Mouse (Mus musculus) MEL (cell line): ENCODE data around the gene Jade2.

Source experiments
- CHD2 ChIP-seq: IDR thresholded peaks from 2 replicates; pipeline ENCODE4 v1.6.1; 2011; ENCODE audit warnings: low read length, improper control_type of control experiment
- CTCF ChIP-seq, 3 experiments: IDR thresholded peaks in 2 of 3; conservative IDR thresholded peaks in 1 of 3; 2 replicates each; pipeline ENCODE4 v1.5.1; 2011 to 2012; ENCODE audit warnings: low read length in 3 of 3, low read depth in 2 of 3, mild to moderate bottlenecking in 2 of 3, improper control_type of control experiment in 1 of 3, inconsistent platforms in 1 of 3, mixed read lengths in 1 of 3, moderate library complexity in 1 of 3; ENCODE audit not compliant: control insufficient read depth in 1 of 3, insufficient read depth in 1 of 3, poor library complexity in 1 of 3, severe bottlenecking in 1 of 3
- E2F4 ChIP-seq: IDR thresholded peaks from 2 replicates; pipeline ENCODE4 v1.6.1; 2011; ENCODE audit warnings: low read depth, low read length, improper control_type of control experiment, borderline replicate concordance
- EP300 ChIP-seq, 2 experiments: IDR thresholded peaks; 2 replicates each; pipeline ENCODE4 v1.6.1; 2011; ENCODE audit warnings: improper control_type of control experiment in 2 of 2, low read length in 2 of 2, low read depth in 1 of 2, mild to moderate bottlenecking in 1 of 2
- MAFK ChIP-seq: IDR thresholded peaks from 2 replicates; pipeline ENCODE4 v1.6.1; 2011; ENCODE audit warnings: low read depth, mild to moderate bottlenecking, low read length, improper control_type of control experiment, borderline replicate concordance
- MEF2A ChIP-seq: IDR thresholded peaks from 2 replicates; pipeline ENCODE4 v1.6.1; 2014; ENCODE audit warnings: low read depth, mild to moderate bottlenecking, inconsistent platforms, low read length, improper control_type of control experiment; ENCODE audit not compliant: poor library complexity, insufficient replicate concordance, severe bottlenecking; ENCODE audit errors: extremely low read depth
- MYC ChIP-seq: IDR thresholded peaks from 2 replicates; pipeline ENCODE4 v1.6.1; 2011; ENCODE audit warnings: low read depth, mild to moderate bottlenecking, low read length, improper control_type of control experiment, moderate library complexity
- POLR2A ChIP-seq, 2 experiments: IDR thresholded peaks; 2 replicates each; pipeline ENCODE4 v1.6.1; 2011 to 2012; ENCODE audit warnings: low read length in 2 of 2, mild to moderate bottlenecking in 2 of 2, control low read depth in 1 of 2, improper control_type of control experiment in 1 of 2, low read depth in 1 of 2, moderate library complexity in 1 of 2; ENCODE audit not compliant: control insufficient read depth in 1 of 2, insufficient read depth in 1 of 2, poor library complexity in 1 of 2
- TCF12 ChIP-seq: IDR thresholded peaks from 2 replicates; pipeline ENCODE4 v1.6.1; 2014; ENCODE audit warnings: low read depth, mild to moderate bottlenecking, inconsistent platforms, low read length, improper control_type of control experiment, moderate library complexity
- USF2 ChIP-seq, 2 experiments: IDR thresholded peaks; 2 replicates each; pipeline ENCODE4 v1.6.1; 2011 to 2012; ENCODE audit warnings: improper control_type of control experiment in 2 of 2, low read length in 2 of 2, borderline replicate concordance in 1 of 2, inconsistent platforms in 1 of 2, low read depth in 1 of 2, mild to moderate bottlenecking in 1 of 2; ENCODE audit not compliant: insufficient read depth in 1 of 2

DNA sequence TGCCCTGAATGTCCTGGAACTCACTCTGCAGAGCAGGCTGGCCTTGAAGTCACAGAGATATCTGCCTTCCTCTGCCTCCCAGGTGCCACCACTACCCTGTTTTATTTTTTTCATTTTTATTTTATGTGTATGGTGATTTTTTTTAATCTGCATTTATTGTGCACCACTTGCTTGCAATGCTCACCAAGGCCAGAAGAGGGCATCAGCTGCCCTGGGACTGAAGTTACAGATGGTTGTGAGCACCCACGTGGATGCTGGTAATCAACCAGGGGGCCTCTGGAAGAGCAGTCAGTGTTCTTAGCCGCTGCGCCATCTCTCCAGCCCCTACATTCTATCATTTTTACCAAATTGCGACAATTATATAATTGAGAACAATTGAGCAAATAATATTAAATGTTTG, 46.2 kb downstream of the Jade2 start:
- TF ChIP-seq CTCF (IDR thresholded peaks at IDR 0.05 in 2 of 3, conservative IDR thresholded peaks at IDR 0.05 in 1 of 3; ENCODE audit: control insufficient read depth in 1 of 3, insufficient read depth in 1 of 3, low read depth in 2 of 3, low read length in 3 of 3, poor library complexity in 1 of 3, severe bottlenecking in 1 of 3) (peak; percentile 70 to 81 (median 80)), POLR2A (IDR thresholded peaks at IDR 0.05; ENCODE audit: control insufficient read depth in 1 of 2, insufficient read depth in 1 of 2, low read depth in 1 of 2, low read length in 2 of 2, poor library complexity in 1 of 2) (no peak), EP300 (IDR thresholded peaks at IDR 0.05; ENCODE audit: low read depth in 1 of 2, low read length in 2 of 2) (no peak), MEF2A (no peak), MYC (peak; percentile 63), TCF12 (no peak), USF2 (IDR thresholded peaks at IDR 0.05; ENCODE audit: borderline replicate concordance in 1 of 2, insufficient read depth in 1 of 2, low read depth in 1 of 2, low read length in 2 of 2) (no peak), E2F4 (no peak), CHD2 (no peak), MAFK (no peak)
